Mouse (Mus musculus) cortical plate, adult 2 months (tissue): ENCODE data around the gene Abca7. TPM values are rescaled to one million over a fixed set of nuclear protein-coding genes. Genes with fewer than 3 reads are reported as not detected.

Experiments used
- H3K27ac ChIP-seq: fragments of 200-500 bp; 2 replicates; pipeline ENCODE4 v1.5.1; 2012; ENCODE audit warnings: low read length, control low read depth, inconsistent platforms; ENCODE audit not compliant: insufficient read depth
- H3K4me1 ChIP-seq: fragments of 200-500 bp; 2 replicates; pipeline ENCODE4 v1.6.1; 2011; ENCODE audit warnings: low read length; ENCODE audit not compliant: control insufficient read depth, insufficient read depth
- H3K4me3 ChIP-seq: fragments of 200-500 bp; 2 replicates; pipeline ENCODE4 v1.5.1; 2011; ENCODE audit warnings: mild to moderate bottlenecking, low read length, control low read depth; ENCODE audit not compliant: insufficient read depth
- CTCF ChIP-seq: fragments of 200-500 bp; IDR thresholded peaks from 2 replicates; pipeline ENCODE4 v1.5.1; 2011; ENCODE audit warnings: mild to moderate bottlenecking, control low read depth, low read length; ENCODE audit not compliant: insufficient read depth; ENCODE audit errors: extremely low read depth
- POLR2A ChIP-seq: fragments of 200-500 bp; IDR thresholded peaks from 2 replicates; pipeline ENCODE4 v1.6.1; 2011; ENCODE audit warnings: mild to moderate bottlenecking, low read length, control low read depth; ENCODE audit not compliant: insufficient read depth; ENCODE audit errors: extremely low read depth
- polyA plus RNA-seq: library from polyadenylated mRNA; depleted of rRNA; stranded (reverse); fragments of >200 nt; gene quantifications from 2 replicates; pipeline ENCODE4 v1.2.3, GENCODE M21; 2012

The Abca7 gene
- polyA plus RNA-seq, 1 experiment, result 10.9 TPM

DNA sequence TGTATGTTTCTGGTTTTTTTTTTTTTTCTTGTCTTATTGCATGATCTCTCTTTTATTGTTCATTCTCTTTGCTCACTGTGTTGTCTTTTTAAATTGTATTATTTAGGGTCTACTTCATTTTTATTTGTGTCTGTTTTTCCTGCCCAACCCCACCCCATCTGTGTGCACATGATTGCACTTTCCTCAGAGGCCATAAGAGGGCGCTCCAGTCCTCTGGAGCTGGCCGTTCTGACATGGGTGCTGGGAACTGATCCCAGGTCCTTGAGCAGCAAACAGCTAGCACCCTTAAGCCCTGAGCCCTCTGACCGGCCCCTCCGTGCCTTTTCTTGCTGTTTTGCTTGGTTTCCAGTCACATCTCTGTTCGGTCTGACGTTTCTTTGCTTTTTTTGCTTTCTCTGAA, 4.7 kb upstream of the Abca7 start:
- Histone ChIP-seq H3K4me3 (no peak overlapping the region), H3K27ac (no peak overlapping the region)
- no peak for TF ChIP-seq CTCF
- TF ChIP-seq POLR2A, result no peak

DNA sequence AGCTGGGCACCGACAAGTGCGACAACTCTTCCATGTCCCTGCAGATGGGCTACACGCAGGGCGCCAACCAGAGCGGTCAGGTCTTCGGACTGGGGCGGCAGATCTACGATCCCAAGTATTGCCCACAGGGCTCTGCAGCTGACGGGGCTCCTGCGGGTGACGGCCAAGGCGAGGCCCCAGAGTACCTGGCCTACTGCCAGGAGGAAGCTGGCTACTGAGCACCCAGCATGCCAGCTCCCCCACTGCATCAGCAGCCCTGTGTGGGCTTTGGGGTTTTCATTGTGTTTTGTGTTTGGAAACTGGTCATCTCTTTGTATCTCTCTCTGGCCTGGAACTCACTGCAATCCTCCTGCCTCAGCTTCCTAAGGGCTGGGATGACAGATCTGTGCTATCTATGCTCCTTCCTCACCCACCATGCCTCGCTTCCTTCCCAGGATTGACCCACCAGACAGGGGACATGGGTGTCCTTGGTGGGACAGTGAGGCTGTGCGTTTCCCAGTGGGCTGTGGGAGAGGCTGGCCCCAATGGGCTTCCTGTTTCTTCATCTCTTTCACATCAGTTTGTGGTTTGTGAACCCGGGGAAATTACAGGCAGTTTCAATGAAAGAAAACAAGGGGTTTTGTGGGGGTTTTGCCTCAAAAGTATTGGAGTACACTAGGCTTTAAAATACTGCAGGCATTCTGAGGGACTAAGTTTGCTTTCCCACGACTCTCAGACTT, 1.7 kb upstream of the Abca7 start:
- TF ChIP-seq POLR2A, result no peak
- TF ChIP-seq CTCF, result no peak
- no peaks in the 10 kb centered on the region for H3K4me1 ChIP-seq
- no peak overlapping the region for H3K4me3 ChIP-seq
- no peak overlapping the region for H3K27ac ChIP-seq

More for the DNA sequence above, 4.7 kb upstream of the Abca7 start:
- H3K4me1 ChIP-seq, result no peaks in the 10 kb centered on the region

GRCm38 (mm10) chr10:79995636-79996035, 658 bp upstream of the Abca7 start:
- no peak for TF ChIP-seq CTCF
- no peak overlapping the region for H3K27ac ChIP-seq
- no peak overlapping the region for H3K4me3 ChIP-seq
- no peaks in the 10 kb centered on the region for H3K4me1 ChIP-seq

DNA sequence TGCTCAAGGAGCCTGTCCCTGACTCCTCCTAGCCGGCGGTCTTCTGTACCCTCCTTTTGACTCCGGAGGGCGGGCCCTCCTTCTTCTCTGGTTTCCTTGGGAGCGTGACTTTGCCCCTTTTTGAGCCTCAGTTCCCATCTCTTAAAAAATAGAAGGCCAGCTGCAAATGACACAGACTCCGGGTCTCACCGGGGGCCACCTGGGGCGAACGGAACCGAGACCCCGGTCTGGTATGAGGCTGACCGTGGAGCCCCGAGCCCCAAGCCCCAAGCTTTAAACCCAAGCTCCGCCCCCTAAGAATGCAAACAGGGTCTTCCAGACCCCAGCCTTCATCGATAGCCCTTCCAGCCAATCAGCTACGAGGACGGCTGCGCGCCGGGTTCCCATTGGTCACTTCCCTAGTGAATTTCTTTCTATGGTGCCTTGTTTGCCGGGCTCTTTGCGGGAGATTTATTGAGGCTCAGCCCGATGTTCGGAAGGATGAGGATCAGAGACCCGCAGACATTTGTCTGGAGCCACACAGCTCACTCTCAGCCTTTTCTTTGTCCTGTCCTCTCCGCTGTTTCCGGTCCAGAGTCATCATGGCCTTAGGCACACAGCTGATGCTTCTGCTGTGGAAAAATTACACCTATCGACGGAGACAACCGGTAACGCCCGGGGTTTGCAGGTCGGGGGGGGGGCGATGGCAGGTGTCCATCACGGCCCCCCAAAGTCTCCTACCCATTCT, 903 bp downstream of the Abca7 start:
- H3K27ac ChIP-seq, result no peak overlapping the region
- TF ChIP-seq CTCF (no peak), POLR2A (no peak)
- no peaks in the 10 kb centered on the region for H3K4me1 ChIP-seq

DNA sequence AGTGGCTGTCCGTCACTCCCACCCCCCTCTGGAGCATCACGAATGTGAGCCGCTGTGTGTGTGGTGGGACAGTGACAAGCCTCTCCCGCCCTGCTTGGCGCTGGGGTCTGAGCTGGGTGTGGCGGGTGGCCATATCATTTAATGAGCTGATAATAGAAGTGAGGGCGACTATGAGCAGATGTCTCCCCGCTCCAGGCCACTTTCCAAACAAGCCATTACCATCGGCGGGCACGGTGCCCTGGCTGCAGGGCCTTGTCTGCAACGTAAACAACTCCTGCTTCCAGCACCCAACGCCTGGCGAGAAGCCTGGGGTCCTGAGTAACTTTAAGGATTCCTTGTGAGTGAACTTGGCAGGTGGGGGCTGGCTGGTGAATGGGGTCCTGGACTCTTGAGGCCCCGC, 1.5 kb downstream of the Abca7 start:
- H3K4me3 ChIP-seq, result peak overlapping the region; percentile 73
- TF ChIP-seq POLR2A (no peak), CTCF (no peak)
- no peak overlapping the region for H3K27ac ChIP-seq
- H3K4me1 ChIP-seq, result no peaks in the 10 kb centered on the region

More for the DNA sequence above, 903 bp downstream of the Abca7 start:
- peak overlapping the region; percentile 73 for H3K4me3 ChIP-seq

DNA sequence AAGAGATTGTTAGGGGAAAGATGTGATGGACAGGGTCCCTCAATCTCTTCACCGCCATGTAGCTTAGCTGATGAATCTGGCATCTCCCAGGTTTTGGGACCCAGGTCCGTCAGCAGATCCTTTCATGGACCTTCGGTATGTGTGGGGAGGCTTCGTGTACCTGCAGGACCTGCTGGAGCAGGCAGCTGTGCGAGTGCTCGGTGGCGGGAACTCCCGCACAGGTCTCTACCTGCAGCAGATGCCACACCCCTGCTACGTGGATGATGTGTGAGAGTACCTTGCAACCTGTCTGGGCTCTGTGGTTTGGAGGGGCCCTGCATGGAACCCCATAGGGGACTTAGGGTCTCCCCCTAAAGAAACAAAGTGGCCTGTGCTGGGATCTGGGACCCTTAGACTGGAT, 5.7 kb downstream of the Abca7 start:
- Histone ChIP-seq H3K4me1 (no peaks in the 10 kb centered on the region), H3K4me3 (no peak overlapping the region), H3K27ac (no peak overlapping the region)
- no peak for TF ChIP-seq CTCF
- no peak for TF ChIP-seq POLR2A

GRCm38 (mm10) chr10:80002829-80003228, 6.5 kb downstream of the Abca7 start:
- Histone ChIP-seq H3K4me3 (no peak overlapping the region), H3K27ac (no peak overlapping the region), H3K4me1 (no peaks in the 10 kb centered on the region)
- TF ChIP-seq POLR2A (no peak), CTCF (no peak)

- Histone ChIP-seq H3K4me3 (no peak overlapping the region), H3K4me1 (no peaks in the 10 kb centered on the region), H3K27ac (no peak overlapping the region)
- no peak for TF ChIP-seq POLR2A
- no peak for TF ChIP-seq CTCF
Measured at GRCm38 (mm10) chr10:80003374-80004232, 7.3 kb downstream of the Abca7 start.

- no peak overlapping the region for H3K27ac ChIP-seq
Measured at GRCm38 (mm10) chr10:80004233-80004705, 8.0 kb downstream of the Abca7 start.

More at GRCm38 (mm10) chr10:80004233-80004705, 8.0 kb downstream of the Abca7 start:
- no peaks in the 10 kb centered on the region for H3K4me1 ChIP-seq
- TF ChIP-seq CTCF (no peak), POLR2A (no peak)
- H3K4me3 ChIP-seq, result no peak overlapping the region
